Mouse (Mus musculus): Measurements from ENCODE around the gene Fuca2. TPM values are rescaled to one million over a fixed set of nuclear protein-coding genes. Genes with fewer than 3 reads are reported as not detected.

Fuca2 gene
- polyA plus RNA-seq, 1 experiment from 2014 or later, result 39.8 TPM

DNA sequence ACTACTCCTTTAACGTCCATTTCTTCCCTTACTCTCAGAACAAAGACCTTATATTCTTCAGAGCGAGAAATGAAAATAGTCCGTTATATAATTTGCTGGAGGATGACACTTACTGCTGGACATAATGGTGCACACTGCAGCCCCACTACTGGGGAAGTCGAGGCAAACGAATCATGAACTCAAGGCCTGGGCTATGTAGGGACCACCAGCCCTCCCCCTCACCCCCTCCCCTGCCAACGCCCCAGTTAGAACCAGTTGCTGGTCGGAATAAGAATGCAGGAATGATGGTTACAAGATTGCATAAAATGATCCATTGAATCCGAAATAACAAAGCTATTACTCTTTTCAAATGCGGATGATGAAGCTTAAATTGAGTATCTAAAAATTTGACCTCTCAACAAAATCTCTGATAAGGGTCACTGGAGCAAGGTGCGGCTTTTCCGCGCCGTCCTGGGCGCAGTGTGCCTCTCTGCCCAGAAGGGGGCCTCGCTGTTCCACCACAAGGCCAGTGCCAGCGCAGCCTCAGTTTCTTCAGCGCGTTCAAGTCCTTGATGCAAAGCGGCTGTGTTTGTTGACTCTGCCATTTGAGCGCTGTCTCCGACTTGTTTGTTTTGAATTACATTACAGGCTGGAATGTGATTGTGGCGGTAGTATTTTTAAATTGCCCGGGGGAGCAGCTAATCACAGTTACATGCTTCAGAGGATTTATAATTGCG lies 65.2 kb downstream of the Fuca2 start:
- Histone ChIP-seq H3K27ac (ENCODE audit: low read depth) (no peak overlapping the region), H3K4me2 (ENCODE audit: low read depth, low read length) (peak overlapping the region; percentile 47), H3K27me3 (ENCODE audit: insufficient read depth, low read length) (no peaks in the 10 kb centered on the region), H3K4me1 (ENCODE audit: insufficient read depth) (peaks cover 4% of the 10 kb centered on the region; the same call in 1 of the 2 replicates), H3K4me3 (ENCODE audit: low read depth, low read length) (no peak overlapping the region), H3K36me3 (replicated peaks; ENCODE audit: insufficient read depth, low read length) (peaks cover 17% of the 10 kb centered on the region), H3K9me3 (ENCODE audit: low read length) (no peaks in the 10 kb centered on the region), H3K9ac (replicated peaks) (no peak overlapping the region)
- TF ChIP-seq EP300 (IDR thresholded peaks at IDR 0.05; ENCODE audit: low read depth) (no peak), CTCF (IDR thresholded peaks at IDR 0.05; ENCODE audit: low read depth) (peak; percentile 89)
- ATAC-seq (0 out of 2 replicates have a peak, but pooled peaks have one; percentile 41), DNase-seq (peak; percentile 57)
- WGBS (ENCODE audit: insufficient replicate concordance), result 32% methylated on average over 24 of the region's 24 CpGs

- TF ChIP-seq CTCF (IDR thresholded peaks at IDR 0.05; ENCODE audit: low read depth), result no peak
- no peak overlapping the region for H3K4me3 ChIP-seq (ENCODE audit: low read depth, low read length)
- peaks cover 17% of the 10 kb centered on the region for H3K36me3 ChIP-seq (replicated peaks; ENCODE audit: insufficient read depth, low read length)
- no peaks in the 10 kb centered on the region for H3K9me3 ChIP-seq (ENCODE audit: low read length)
- H3K27me3 ChIP-seq (ENCODE audit: insufficient read depth, low read length), result no peaks in the 10 kb centered on the region
- 50% methylated on average over 8 of the region's 8 CpGs for WGBS (ENCODE audit: insufficient replicate concordance)
- ATAC-seq, result no peak
- no peak overlapping the region for H3K27ac ChIP-seq (ENCODE audit: low read depth)
- H3K4me2 ChIP-seq (ENCODE audit: low read depth, low read length), result peak overlapping the region; percentile 47
- no peak for DNase-seq
- no peak overlapping the region for H3K9ac ChIP-seq (replicated peaks)
- peaks cover 4% of the 10 kb centered on the region; the same call in 1 of the 2 replicates for H3K4me1 ChIP-seq (ENCODE audit: insufficient read depth)
Measured at GRCm38 (mm10) chr10:13565080-13565448, 65.7 kb downstream of the Fuca2 start.

DNA sequence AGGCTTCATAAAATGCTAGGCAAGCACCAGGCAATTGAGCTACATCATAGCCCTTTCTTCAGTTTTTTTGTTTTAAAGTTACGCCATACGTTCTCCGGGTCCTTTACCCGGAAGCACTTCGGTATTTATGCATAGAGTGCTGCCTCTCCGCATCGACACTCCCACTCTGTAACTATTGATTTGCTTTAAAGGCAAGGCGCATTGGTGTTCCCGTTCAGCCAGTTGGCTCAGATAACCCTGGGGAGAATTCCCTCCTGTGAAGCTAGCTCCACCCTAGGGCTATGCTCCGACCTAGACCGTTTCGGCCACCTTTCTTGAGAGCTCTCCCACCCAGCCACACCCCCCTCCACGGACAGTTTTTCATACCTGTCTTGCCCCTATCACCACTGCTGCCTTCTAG lies 67.1 kb downstream of the Fuca2 start:
- Histone ChIP-seq H3K27ac (ENCODE audit: low read depth) (no peak overlapping the region), H3K4me2 (ENCODE audit: low read depth, low read length) (peak overlapping the region; percentile 50), H3K4me3 (ENCODE audit: low read depth, low read length) (no peak overlapping the region), H3K4me1 (ENCODE audit: insufficient read depth) (peaks cover 4% of the 10 kb centered on the region; the same call in 1 of the 2 replicates), H3K27me3 (ENCODE audit: insufficient read depth, low read length) (no peaks in the 10 kb centered on the region), H3K9ac (replicated peaks) (no peak overlapping the region), H3K9me3 (ENCODE audit: low read length) (no peaks in the 10 kb centered on the region), H3K36me3 (replicated peaks; ENCODE audit: insufficient read depth, low read length) (peaks cover 17% of the 10 kb centered on the region)
- ATAC-seq, result peak; percentile 71
- TF ChIP-seq CTCF (IDR thresholded peaks at IDR 0.05; ENCODE audit: low read depth) (no peak), EP300 (IDR thresholded peaks at IDR 0.05; ENCODE audit: low read depth) (no peak)
- DNase-seq, result no peak
- 51% methylated on average over 13 of the region's 13 CpGs for WGBS (ENCODE audit: insufficient replicate concordance)

Other genes starting within 250 kb of the Fuca2 start
- 4.9 and 5.4 TPM in 2 replicates for gene Phactr2, start 25.1 kb upstream of the Fuca2 start, polyA plus RNA-seq (2015; fragmentation: Nextera tagmentation; extraction: Ambion mirVana)
- 2.1 and 2.9 TPM in 2 replicates for gene Adat2, start 53.4 kb downstream of the Fuca2 start, polyA plus RNA-seq (2015; fragmentation: Nextera tagmentation; extraction: Ambion mirVana)
- gene Pex3, start 53.6 kb downstream of the Fuca2 start, polyA plus RNA-seq (2015; fragmentation: Nextera tagmentation; extraction: Ambion mirVana), result 13.6 and 14.5 TPM in 2 replicates

Measured in liver, postnatal 0 days (tissue).